Mouse (Mus musculus) myocyte (in vitro differentiated cells): Measurements from ENCODE around the gene Msh5.

Experiments
- CEBPB ChIP-seq: IDR thresholded peaks from 2 replicates; pipeline ENCODE4 v1.6.1; 2011; ENCODE audit warnings: mild to moderate bottlenecking, moderate library complexity; ENCODE audit not compliant: poor library complexity, insufficient read depth, severe bottlenecking
- E2F4 ChIP-seq: IDR thresholded peaks from one replicate; pipeline ENCODE4 v1.6.1; 2011; ENCODE audit warnings: mild to moderate bottlenecking, control low read depth, moderate library complexity; ENCODE audit not compliant: insufficient read depth
- MAX ChIP-seq: IDR thresholded peaks from one replicate; pipeline ENCODE4 v1.6.1; 2011; ENCODE audit warnings: low read depth, mild to moderate bottlenecking, control low read depth
- MYOD1 ChIP-seq, 3 experiments: IDR thresholded peaks; one replicate each; pipeline ENCODE4 v1.6.1; 2011; ENCODE audit warnings: control low read depth in 2 of 3, low read depth in 2 of 3, mild to moderate bottlenecking in 2 of 3, moderate library complexity in 1 of 3; ENCODE audit not compliant: insufficient read length in 2 of 3, control insufficient read depth in 1 of 3
- MYOG ChIP-seq, 3 experiments: IDR thresholded peaks; one replicate each; pipeline ENCODE4 v1.6.1; 2011; ENCODE audit warnings: control low read depth in 2 of 3, low read depth in 2 of 3, mild to moderate bottlenecking in 2 of 3; ENCODE audit not compliant: insufficient read length in 2 of 3, control insufficient read depth in 1 of 3, insufficient read depth in 1 of 3
- POLR2A ChIP-seq: IDR thresholded peaks from one replicate; pipeline ENCODE4 v1.6.1; 2011; ENCODE audit warnings: low read depth, mild to moderate bottlenecking, control low read depth, moderate library complexity; ENCODE audit not compliant: insufficient read length
- POLR2AphosphoS2 ChIP-seq: IDR thresholded peaks from one replicate; pipeline ENCODE4 v1.6.1; 2011; ENCODE audit warnings: low read depth, control low read depth; ENCODE audit not compliant: insufficient read length
- TCF12 ChIP-seq: IDR thresholded peaks from one replicate; pipeline ENCODE4 v1.6.1; 2011; ENCODE audit warnings: mild to moderate bottlenecking, control low read depth; ENCODE audit not compliant: poor library complexity, insufficient read depth, severe bottlenecking

- TF ChIP-seq MAX = no peak
- TF ChIP-seq CEBPB = no peak
- TF ChIP-seq POLR2A = no peak
- TF ChIP-seq TCF12 = no peak
- TF ChIP-seq MYOG (IDR thresholded peaks at IDR 0.05; ENCODE audit: control insufficient read depth in 1 of 3, insufficient read depth in 1 of 3, insufficient read length in 2 of 3, low read depth in 2 of 3) = no peak
- no peak for TF ChIP-seq E2F4
- TF ChIP-seq MYOD1 (IDR thresholded peaks at IDR 0.05; ENCODE audit: control insufficient read depth in 1 of 3, insufficient read length in 2 of 3, low read depth in 2 of 3) = no peak
- no peak for TF ChIP-seq POLR2AphosphoS2
Measured at GRCm38 (mm10) chr17:34998526-34999430, 47.8 kb downstream of the Msh5 start.
